Mouse (Mus musculus) thymus, adult 2 months (tissue): ENCODE results near the gene Spata13. TPM values are rescaled to one million over a fixed set of nuclear protein-coding genes. Genes with fewer than 3 reads are reported as not detected.
A peak's percentile ranks its signal among the peaks of the same experiment; 100 is the strongest.

ENCODE experiments used
- DNase-seq: peaks from one replicate; pipeline ENCODE4 v3.0.0; 2021
- H3K27ac ChIP-seq: fragments of 200-500 bp; 2 replicates; pipeline ENCODE4 v1.5.1; 2012; ENCODE audit warnings: low read length, control low read depth; ENCODE audit not compliant: control insufficient read depth, insufficient read depth
- H3K27me3 ChIP-seq: fragments of 200-500 bp; 2 replicates; pipeline ENCODE4 v1.6.1; 2012; ENCODE audit warnings: mild to moderate bottlenecking, low read length, moderate library complexity, mixed read lengths; ENCODE audit not compliant: control insufficient read depth, insufficient read depth
- H3K36me3 ChIP-seq: fragments of 200-500 bp; 2 replicates; pipeline ENCODE4 v1.6.1; 2012; ENCODE audit warnings: mild to moderate bottlenecking, low read length, moderate library complexity; ENCODE audit not compliant: control insufficient read depth, insufficient read depth
- H3K4me1 ChIP-seq: fragments of 200-500 bp; replicated peaks from 2 replicates; pipeline ENCODE4 v1.6.1; 2012; ENCODE audit warnings: low read length; ENCODE audit not compliant: control insufficient read depth, insufficient read depth
- H3K4me3 ChIP-seq: fragments of 200-500 bp; 2 replicates; pipeline ENCODE4 v1.5.1; 2012; ENCODE audit warnings: mild to moderate bottlenecking, low read length, control low read depth, moderate library complexity; ENCODE audit not compliant: control insufficient read depth, insufficient read depth
- CTCF ChIP-seq: fragments of 200-500 bp; IDR thresholded peaks from 2 replicates; pipeline ENCODE4 v1.5.1; 2012; ENCODE audit warnings: mild to moderate bottlenecking, control low read depth, low read length, moderate library complexity, borderline replicate concordance; ENCODE audit not compliant: control insufficient read depth, poor library complexity, insufficient read depth; ENCODE audit errors: extremely low read depth
- POLR2A ChIP-seq: fragments of 200-500 bp; IDR thresholded peaks from 2 replicates; pipeline ENCODE4 v1.6.1; 2012; ENCODE audit warnings: mild to moderate bottlenecking, low read length, control low read depth, moderate library complexity; ENCODE audit not compliant: control insufficient read depth, poor library complexity, insufficient read depth; ENCODE audit errors: extremely low read depth
- WGBS: fragments of 180-500 bp; shearing (Covaris S2); methylation state at CpG from one replicate; pipeline ENCODE4 v1.1.7; 2018; 5-methylcytosine and 5-hydroxymethylcytosine counted together
- polyA plus RNA-seq: library from polyadenylated mRNA; depleted of rRNA; stranded (reverse); fragments of >200 nt; gene quantifications from 2 replicates; pipeline ENCODE4 v1.2.3, GENCODE M21; 2012

Spata13 gene
- polyA plus RNA-seq, 1 experiment, result 80.6 TPM

GRCm38 (mm10) chr14:60796600-60797322, 163.0 kb downstream of the Spata13 start:
- Histone ChIP-seq H3K36me3 (no peaks in the 10 kb centered on the region), H3K27ac (no peak overlapping the region), H3K4me1 (no peaks in the 10 kb centered on the region), H3K4me3 (no peak overlapping the region), H3K27me3 (no peaks in the 10 kb centered on the region)
- 94% methylated on average over 4 of the region's 4 CpGs for WGBS
- no peak for DNase-seq
- TF ChIP-seq CTCF, result no peak
- no peak for TF ChIP-seq POLR2A

DNA sequence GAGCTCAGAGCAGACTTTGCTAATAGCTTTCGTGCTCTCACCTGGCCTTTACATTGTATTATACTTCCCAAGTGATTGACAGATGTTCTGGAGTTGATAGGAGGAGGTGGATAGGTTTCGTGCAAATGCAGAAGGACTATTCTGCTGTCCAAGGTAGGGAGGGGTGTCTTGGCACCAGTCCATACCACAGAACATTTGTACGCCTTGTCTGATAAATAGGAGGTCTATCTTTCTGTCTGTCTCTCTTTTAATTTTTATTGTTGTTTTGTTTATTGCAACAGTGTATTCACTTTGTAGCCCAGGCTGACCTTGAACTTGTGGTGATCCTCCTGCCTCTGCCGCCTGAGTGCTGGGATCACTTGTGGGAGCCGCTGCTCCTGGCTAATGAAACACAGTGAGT, 163.8 kb downstream of the Spata13 start:
- Histone ChIP-seq H3K4me3 (no peak overlapping the region), H3K27me3 (no peaks in the 10 kb centered on the region), H3K36me3 (no peaks in the 10 kb centered on the region), H3K27ac (no peak overlapping the region), H3K4me1 (no peaks in the 10 kb centered on the region)
- 96% methylated on average over 5 of the region's 5 CpGs for WGBS
- DNase-seq, result no peak
- no peak for TF ChIP-seq CTCF

DNA sequence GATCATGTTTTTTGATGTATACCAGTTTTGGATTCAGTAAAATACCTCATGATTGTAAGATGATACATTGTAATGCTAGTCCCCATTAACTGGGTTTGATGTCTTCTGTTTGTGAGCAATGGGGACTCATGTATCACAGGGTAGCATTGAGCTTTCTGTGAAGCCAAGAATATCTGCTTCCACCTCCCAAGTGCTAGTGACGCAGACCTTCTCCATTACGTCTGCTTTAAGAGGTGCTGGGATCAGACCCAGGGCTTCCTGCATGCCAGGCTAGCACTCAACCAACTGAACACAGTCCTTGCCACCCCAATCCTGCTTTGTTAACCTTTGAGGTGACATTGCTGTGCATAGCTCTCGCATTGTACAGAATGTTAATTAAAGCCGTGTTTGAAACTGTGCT, 164.9 kb downstream of the Spata13 start:
- no peak for DNase-seq
- WGBS, result 95% methylated on average over 4 of the region's 4 CpGs
- no peaks in the 10 kb centered on the region for H3K4me1 ChIP-seq
- TF ChIP-seq CTCF (no peak), POLR2A (no peak)
- no peaks in the 10 kb centered on the region for H3K36me3 ChIP-seq
- no peak overlapping the region for H3K4me3 ChIP-seq
- no peaks in the 10 kb centered on the region for H3K27me3 ChIP-seq
- no peak overlapping the region for H3K27ac ChIP-seq

DNA sequence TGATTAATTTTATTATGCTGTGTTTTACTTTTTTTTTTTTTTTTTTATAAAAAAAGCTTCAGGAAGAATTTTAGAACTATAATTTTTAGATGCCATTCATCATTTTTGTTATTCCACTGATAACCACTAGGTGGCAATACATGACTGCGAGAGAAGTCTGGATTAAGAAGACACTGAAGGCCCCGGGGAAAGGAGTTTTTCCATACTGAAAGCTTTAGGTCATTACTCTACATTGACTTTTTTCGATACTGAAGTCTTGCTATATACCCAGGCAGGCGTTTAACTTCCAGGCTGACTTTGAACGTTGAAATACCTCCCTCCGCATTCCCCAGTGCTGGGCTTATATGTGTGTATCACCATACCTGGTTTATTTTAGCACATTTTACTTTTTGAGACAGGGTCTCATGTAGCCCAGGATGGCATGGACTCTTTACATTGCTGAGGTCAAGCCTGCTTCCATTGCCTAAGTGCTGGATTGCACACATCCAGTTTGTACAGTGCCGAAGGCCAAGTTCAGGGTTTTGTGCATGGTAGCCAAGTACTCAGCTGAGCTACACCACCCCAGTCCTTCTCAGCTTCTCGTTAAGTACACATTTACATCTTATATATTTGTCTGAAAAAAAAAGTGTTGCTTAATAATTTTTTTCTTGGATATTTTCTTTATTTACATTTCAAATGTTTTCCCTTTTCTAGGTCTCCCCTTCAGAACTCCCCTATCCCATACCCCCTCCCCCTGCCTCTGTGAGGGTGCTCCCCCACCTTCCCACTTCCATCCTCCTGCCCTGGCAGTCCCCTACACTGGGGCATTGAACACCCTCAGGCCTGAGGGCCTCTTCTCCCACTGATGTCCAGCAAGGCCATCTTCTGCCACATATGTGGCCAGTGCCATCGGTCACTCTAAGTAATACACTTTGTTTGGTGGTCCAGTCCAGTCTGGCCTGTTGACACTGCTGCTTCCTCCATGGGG, 166.2 kb downstream of the Spata13 start:
- no peak overlapping the region for H3K27ac ChIP-seq
- no peak overlapping the region for H3K4me3 ChIP-seq
- no peaks in the 10 kb centered on the region for H3K4me1 ChIP-seq
- no peaks in the 10 kb centered on the region for H3K36me3 ChIP-seq
- no peaks in the 10 kb centered on the region for H3K27me3 ChIP-seq
- DNase-seq, result peak; percentile 18
- whole genome bisulfite sequencing, result 55% methylated on average over 9 of the region's 9 CpGs
- no peak for TF ChIP-seq CTCF
- TF ChIP-seq POLR2A, result no peak

- Histone ChIP-seq H3K4me3 (no peak overlapping the region), H3K4me1 (no peaks in the 10 kb centered on the region), H3K27ac (no peak overlapping the region), H3K36me3 (no peaks in the 10 kb centered on the region), H3K27me3 (no peaks in the 10 kb centered on the region)
- WGBS, result 98% methylated on average over 13 of the region's 13 CpGs
- no peak for DNase-seq
- TF ChIP-seq CTCF (no peak), POLR2A (no peak)
Observed at GRCm38 (mm10) chr14:60802026-60802425, 168.2 kb downstream of the Spata13 start.

DNA sequence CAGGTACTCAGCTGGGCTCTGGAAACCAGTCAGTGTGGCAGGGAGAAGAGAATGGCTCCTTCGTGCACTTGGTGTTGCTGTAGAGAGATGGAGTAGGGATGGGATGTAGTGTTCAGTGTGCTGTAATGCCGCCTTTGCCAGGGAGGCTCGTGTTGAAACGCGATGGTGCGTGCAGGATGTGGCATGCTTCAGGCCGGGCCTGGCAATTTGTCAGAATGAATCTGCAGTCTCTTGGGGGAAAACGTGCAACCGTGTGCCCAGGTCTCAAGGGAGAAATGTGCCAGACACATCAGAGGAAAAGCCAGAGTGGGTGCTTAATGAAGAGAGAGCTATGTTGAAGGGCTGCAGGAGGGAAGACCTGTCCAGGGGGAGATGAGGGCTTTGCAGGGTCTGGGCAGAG, 171.2 kb downstream of the Spata13 start:
- no peak for TF ChIP-seq POLR2A
- no peak for TF ChIP-seq CTCF
- WGBS, result 94% methylated on average over 9 of the region's 9 CpGs
- no peaks in the 10 kb centered on the region for H3K4me1 ChIP-seq
- no peak overlapping the region for H3K4me3 ChIP-seq
- H3K27me3 ChIP-seq, result no peaks in the 10 kb centered on the region
- H3K36me3 ChIP-seq, result no peaks in the 10 kb centered on the region
- DNase-seq, result no peak
- H3K27ac ChIP-seq, result no peak overlapping the region
